Mouse (Mus musculus) kidney, postnatal 0 days (tissue): ENCODE measurements around the gene Gm10271. TPM values are rescaled to one million over a fixed set of nuclear protein-coding genes. Genes with fewer than 3 reads are reported as not detected.

Experiments used
- ATAC-seq: fragments of 200-750 bp; cut with Nextera tagmentation; replicated peaks from 2 replicates; pipeline ENCODE4 v1.8.0; 2017; ENCODE audit warnings: low read depth, moderate number of reproducible peaks, moderate TSS enrichment, moderate library complexity; ENCODE audit not compliant: low FRiP score
- DNase-seq: peaks from one replicate; pipeline ENCODE4 v3.0.0-alpha.2; 2016; ENCODE audit warnings: low spot score
- H3K27ac ChIP-seq: fragments of 300-500 bp; sonication (generic); 2 replicates; pipeline ENCODE4 v1.5.1; 2014; ENCODE audit warnings: mild to moderate bottlenecking
- H3K27me3 ChIP-seq: fragments of 300-500 bp; sonication (generic); 2 replicates; pipeline ENCODE4 v1.6.1; 2014; ENCODE audit warnings: low read length, mixed read lengths; ENCODE audit not compliant: insufficient read depth
- H3K36me3 ChIP-seq: fragments of 300-500 bp; sonication (generic); 2 replicates; pipeline ENCODE4 v1.6.1; 2014; ENCODE audit warnings: low read length, mixed read lengths; ENCODE audit not compliant: insufficient read depth
- H3K4me1 ChIP-seq: fragments of 300-500 bp; sonication (generic); replicated peaks from 2 replicates; pipeline ENCODE4 v1.6.1; 2014; ENCODE audit warnings: antibody characterized with exemption, low read length, mixed read lengths; ENCODE audit not compliant: insufficient read depth
- H3K4me2 ChIP-seq: fragments of 300-500 bp; sonication (generic); 2 replicates; pipeline ENCODE4 v1.6.1; 2014; ENCODE audit warnings: mild to moderate bottlenecking, low read length, moderate library complexity, mixed read lengths
- H3K4me3 ChIP-seq: fragments of 300-500 bp; sonication (generic); replicated peaks from 2 replicates; pipeline ENCODE4 v1.5.1; 2014; ENCODE audit warnings: low read depth, low read length
- H3K9ac ChIP-seq: fragments of 300-500 bp; sonication (generic); 2 replicates; pipeline ENCODE4 v1.6.1; 2014; ENCODE audit warnings: low read depth, low read length
- H3K9me3 ChIP-seq: fragments of 300-500 bp; sonication (generic); replicated peaks from 2 replicates; pipeline ENCODE4 v1.6.1; 2016; ENCODE audit warnings: low read length, inconsistent platforms, mixed read lengths
- CTCF ChIP-seq: IDR thresholded peaks from 2 replicates; pipeline ENCODE4 v1.5.1; 2016; ENCODE audit warnings: antibody characterized with exemption, low read depth, mild to moderate bottlenecking, moderate library complexity
- WGBS: fragments of 180-500 bp; shearing (Covaris S2); extraction: QIAGEN DNeasy Blood & Tissue Kit; methylation state at CpG from one replicate; pipeline ENCODE4 v1.1.7; 2014; 5-methylcytosine and 5-hydroxymethylcytosine counted together
- polyA plus RNA-seq: library from polyadenylated mRNA; unstranded; fragments of >200 nt; fragmentation: Nextera tagmentation; extraction: Ambion mirVana; gene quantifications from 2 replicates; pipeline ENCODE4 v1.2.1, GENCODE M21; 2015

Gene Gm10271
- polyA plus RNA-seq, 1 experiment from 2014 or later: not detected

- Histone ChIP-seq H3K36me3 (no peaks in the 10 kb centered on the region), H3K27ac (no peak overlapping the region), H3K9me3 (no peaks in the 10 kb centered on the region), H3K4me3 (no peak overlapping the region), H3K4me1 (0 out of 2 replicates have a peak, but pooled peaks cover 4% of the 10 kb centered on the region), H3K9ac (no peak overlapping the region), H3K4me2 (no peak overlapping the region), H3K27me3 (no peaks in the 10 kb centered on the region)
- ATAC-seq (no peak), DNase-seq (no peak)
- TF ChIP-seq CTCF: no peak
- WGBS: 84% methylated on average over 11 of the region's 11 CpGs
These were observed 15.8 kb downstream of the Gm10271 start for GRCm38 (mm10) chr10:116956483-116957158.

GRCm38 (mm10) chr10:116955191-116955590 is 17.2 kb downstream of the Gm10271 start:
- Histone ChIP-seq H3K27ac (no peak overlapping the region), H3K4me2 (no peak overlapping the region), H3K36me3 (no peaks in the 10 kb centered on the region), H3K4me1 (0 out of 2 replicates have a peak, but pooled peaks cover 4% of the 10 kb centered on the region), H3K9ac (no peak overlapping the region), H3K27me3 (no peaks in the 10 kb centered on the region), H3K4me3 (no peak overlapping the region), H3K9me3 (no peaks in the 10 kb centered on the region)
- TF ChIP-seq CTCF: no peak
- 95% methylated on average over 6 of the region's 6 CpGs for WGBS
- DNase-seq: no peak
- ATAC-seq: no peak

GRCm38 (mm10) chr10:116950886-116951285 is 21.5 kb downstream of the Gm10271 start:
- Histone ChIP-seq H3K4me2 (peak overlapping the region; percentile 51), H3K4me1 (no peaks in the 10 kb centered on the region), H3K27me3 (no peaks in the 10 kb centered on the region), H3K4me3 (peak overlapping the region; percentile 94), H3K27ac (no peak overlapping the region), H3K9ac (no peak overlapping the region), H3K9me3 (no peaks in the 10 kb centered on the region), H3K36me3 (0 out of 2 replicates have a peak, but pooled peaks cover 4% of the 10 kb centered on the region)
- DNase-seq (no peak), ATAC-seq (no peak)
- WGBS: 16% methylated on average over 5 of the region's 5 CpGs
- no peak for TF ChIP-seq CTCF

- TF ChIP-seq CTCF: peak; percentile 86
- no peaks in the 10 kb centered on the region for H3K4me1 ChIP-seq
- H3K27me3 ChIP-seq: no peaks in the 10 kb centered on the region
- 0 out of 2 replicates have a peak, but pooled peaks cover 4% of the 10 kb centered on the region for H3K36me3 ChIP-seq
- peak within 1 kb of the TSS; percentile 90 for H3K9ac ChIP-seq
- peak within 1 kb of the TSS; percentile 79 for H3K4me2 ChIP-seq
- ATAC-seq: peak; percentile 85
- H3K27ac ChIP-seq: peak within 1 kb of the TSS; percentile 94
- DNase-seq: peak; percentile 91
- H3K4me3 ChIP-seq: peak within 1 kb of the TSS; percentile 94
- no peaks in the 10 kb centered on the region for H3K9me3 ChIP-seq
- WGBS: under 1% methylated on average over 67 of the region's 103 CpGs
These were observed 22.2 kb downstream of the Gm10271 start, which contains the start of gene Rab3ip for GRCm38 (mm10) chr10:116950009-116950769. Gene Rab3ip (minus strand): TSS chr10:116950769.

- Histone ChIP-seq H3K27ac (peak overlapping the region; percentile 94), H3K4me1 (peaks cover 3% of the 10 kb centered on the region), H3K4me3 (peak overlapping the region; percentile 94), H3K27me3 (no peaks in the 10 kb centered on the region), H3K36me3 (0 out of 2 replicates have a peak, but pooled peaks cover 4% of the 10 kb centered on the region), H3K4me2 (peak overlapping the region; percentile 79), H3K9me3 (no peaks in the 10 kb centered on the region), H3K9ac (peak overlapping the region; percentile 90)
- no peak for TF ChIP-seq CTCF
- 2% methylated on average over 37 of the region's 44 CpGs for WGBS
- DNase-seq: peak; percentile 68
- ATAC-seq: peak; percentile 38
These were observed 23.0 kb downstream of the Gm10271 start for GRCm38 (mm10) chr10:116949111-116950008.
